Mouse (Mus musculus): ENCODE data around the gene Avil. TPM values are rescaled to one million over a fixed set of nuclear protein-coding genes. Genes with fewer than 3 reads are reported as not detected.
"Not testable (repeated sequence)": the region's sequence is repeated elsewhere in the genome, so short reads cannot be mapped to it uniquely, and the experiment has no call there.

The Avil gene
- total RNA-seq, 2 experiments from 2014 or later = 0.19 to 0.56 TPM

- intact Hi-C loops (cut with DNase I) = no loop called here
Measured at GRCm38 (mm10) chr10:127056490-127056889, 56.0 kb downstream of the Avil start.

GRCm38 (mm10) chr10:127058161-127058560, 57.7 kb downstream of the Avil start:
- intact Hi-C loops (cut with DNase I) = no loop called here
- peak; percentile 80 to 86 for DNase-seq

More at GRCm38 (mm10) chr10:127056490-127056889, 56.0 kb downstream of the Avil start:
- DNase-seq = no peak

- no peak for DNase-seq
- intact Hi-C loops (cut with DNase I) = no loop called here
Measured at GRCm38 (mm10) chr10:127058708-127059107, 58.2 kb downstream of the Avil start.

GRCm38 (mm10) chr10:127059174-127059967, 58.9 kb downstream of the Avil start:
- no peak for DNase-seq

GRCm38 (mm10) chr10:127059968-127060916, 59.7 kb downstream of the Avil start, which contains the start of gene March9:
Gene March9, minus strand, starts transcription at chr10:127060184.
- peak; percentile 54 to 55 for DNase-seq
- intact Hi-C loops (cut with DNase I) = no loop called here

More at GRCm38 (mm10) chr10:127059174-127059967, 58.9 kb downstream of the Avil start:
- intact Hi-C loops (cut with DNase I) = no loop called here

GRCm38 (mm10) chr10:127061085-127061484, 60.6 kb downstream of the Avil start:
- no peak for DNase-seq
- intact Hi-C loops (cut with DNase I) = no loop called here

GRCm38 (mm10) chr10:127061513-127061912, 61.0 kb downstream of the Avil start:
- DNase-seq = no peak
- intact Hi-C loops (cut with DNase I) = no loop called here

- intact Hi-C loops (cut with DNase I); DNase-seq: not testable (repeated sequence)
Measured at GRCm38 (mm10) chr10:127062101-127062500, 61.6 kb downstream of the Avil start.

GRCm38 (mm10) chr10:127062503-127062902, 62.0 kb downstream of the Avil start:
- intact Hi-C loops (cut with DNase I) = no loop called here

GRCm38 (mm10) chr10:127063239-127063872, 62.8 kb downstream of the Avil start, which contains the start of gene Cdk4:
Gene Cdk4, plus strand, starts transcription at chr10:127063534.
- intact Hi-C loops (cut with DNase I) = no loop called here

More at GRCm38 (mm10) chr10:127062503-127062902, 62.0 kb downstream of the Avil start:
- DNase-seq = no peak

GRCm38 (mm10) chr10:127063913-127064870, 63.7 kb downstream of the Avil start:
- DNase-seq = no peak
- intact Hi-C loops (cut with DNase I) = no loop called here

More at GRCm38 (mm10) chr10:127063239-127063872, 62.8 kb downstream of the Avil start, which contains the start of gene Cdk4:
- peak; percentile 98 for DNase-seq

GRCm38 (mm10) chr10:127065981-127066380, 65.5 kb downstream of the Avil start:
- no peak for DNase-seq
- intact Hi-C loops (cut with DNase I) = no loop called here

- intact Hi-C loops (cut with DNase I) = no loop called here
- no peak for DNase-seq
Measured at GRCm38 (mm10) chr10:127066519-127067018, 66.1 kb downstream of the Avil start.

- DNase-seq = no peak
- intact Hi-C loops (cut with DNase I) = no loop called here
Measured at GRCm38 (mm10) chr10:127068360-127069038, 68.0 kb downstream of the Avil start.

- DNase-seq = no peak
- intact Hi-C loops (cut with DNase I) = no loop called here
Measured at GRCm38 (mm10) chr10:127069281-127070189, 69.0 kb downstream of the Avil start.
